Mouse (Mus musculus) forebrain, embryonic 14.5 days (tissue): ENCODE measurements at regions not wholly inside any gene's neighbourhood (a gene's known extent, or its start where the extent isn't known, plus 50 kb on each side); places are given as distances from the start of the nearest gene placed in this dataset.

Experiments used
- ATAC-seq: fragments of 200-750 bp; cut with Nextera tagmentation; 2 replicates; pipeline ENCODE4 v1.8.0; 2017; ENCODE audit warnings: mild to moderate bottlenecking, moderate library complexity
- DNase-seq: peaks from one replicate; pipeline ENCODE4 v3.0.0-alpha.2; 2015; ENCODE audit warnings: low spot score
- H3K27ac ChIP-seq: fragments of 300-500 bp; sonication (generic); 2 replicates; pipeline ENCODE4 v1.5.1; 2014; ENCODE audit warnings: low read depth, mild to moderate bottlenecking, control low read depth, low read length, moderate library complexity
- H3K27me3 ChIP-seq: fragments of 300-500 bp; sonication (generic); replicated peaks from 2 replicates; pipeline ENCODE4 v1.6.1; 2014; ENCODE audit warnings: low read length, control low read depth, mixed read lengths; ENCODE audit not compliant: control insufficient read depth, insufficient read depth
- H3K36me3 ChIP-seq: fragments of 300-500 bp; sonication (generic); 2 replicates; pipeline ENCODE4 v1.6.1; 2014; ENCODE audit warnings: low read length, control low read depth; ENCODE audit not compliant: control insufficient read depth, insufficient read depth
- H3K4me1 ChIP-seq: fragments of 300-500 bp; sonication (generic); 2 replicates; pipeline ENCODE4 v1.6.1; 2014; ENCODE audit warnings: antibody characterized with exemption, low read length, control low read depth; ENCODE audit not compliant: control insufficient read depth, insufficient read depth
- H3K4me2 ChIP-seq: fragments of 300-500 bp; sonication (generic); 2 replicates; pipeline ENCODE4 v1.6.1; 2014; ENCODE audit warnings: mild to moderate bottlenecking, control low read depth, low read length
- H3K4me3 ChIP-seq: fragments of 300-500 bp; sonication (generic); 2 replicates; pipeline ENCODE4 v1.5.1; 2014; ENCODE audit warnings: low read depth, low read length, control low read depth
- H3K9ac ChIP-seq: fragments of 300-500 bp; sonication (generic); 2 replicates; pipeline ENCODE4 v1.6.1; 2014; ENCODE audit warnings: mild to moderate bottlenecking, low read length, control low read depth, moderate library complexity
- H3K9me3 ChIP-seq: fragments of 300-500 bp; sonication (generic); replicated peaks from 2 replicates; pipeline ENCODE4 v1.6.1; 2016; ENCODE audit warnings: low read length, control low read depth, mixed read lengths; ENCODE audit not compliant: control insufficient read depth
- WGBS: fragments of 180-500 bp; shearing (Covaris S2); extraction: QIAGEN DNeasy Blood & Tissue Kit; methylation state at CpG from one replicate; pipeline ENCODE4 v1.1.7; 2014; 5-methylcytosine and 5-hydroxymethylcytosine counted together

DNA sequence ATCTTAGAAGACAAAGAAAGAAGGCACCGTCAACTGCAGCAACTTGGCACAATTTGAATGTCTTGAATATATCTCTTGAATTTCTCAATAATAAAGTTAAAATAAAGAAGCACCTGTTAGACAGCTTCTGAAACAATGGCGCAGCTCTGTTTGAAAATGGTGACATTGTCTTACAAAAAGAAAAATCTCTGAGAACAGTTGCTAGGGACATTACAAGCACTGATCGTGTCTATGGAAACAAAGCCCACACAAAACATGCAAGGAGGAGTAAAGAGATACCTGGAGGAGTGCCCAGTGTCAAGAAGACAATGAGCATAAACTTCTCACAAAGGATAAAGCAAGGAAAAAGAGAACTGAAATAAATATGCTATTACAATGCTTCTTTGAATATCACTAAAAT is 841.2 kb upstream of the Adgrl3 start:
- Histone ChIP-seq H3K36me3 (no peaks in the 10 kb centered on the region), H3K9ac (no peak overlapping the region), H3K27me3 (no peaks in the 10 kb centered on the region), H3K4me2 (no peak overlapping the region), H3K4me1 (no peaks in the 10 kb centered on the region), H3K9me3 (no peaks in the 10 kb centered on the region), H3K4me3 (no peak overlapping the region), H3K27ac (no peak overlapping the region)
- ATAC-seq (no peak), DNase-seq (no peak)
- WGBS = 73% methylated on average over 3 of the region's 3 CpGs

DNA sequence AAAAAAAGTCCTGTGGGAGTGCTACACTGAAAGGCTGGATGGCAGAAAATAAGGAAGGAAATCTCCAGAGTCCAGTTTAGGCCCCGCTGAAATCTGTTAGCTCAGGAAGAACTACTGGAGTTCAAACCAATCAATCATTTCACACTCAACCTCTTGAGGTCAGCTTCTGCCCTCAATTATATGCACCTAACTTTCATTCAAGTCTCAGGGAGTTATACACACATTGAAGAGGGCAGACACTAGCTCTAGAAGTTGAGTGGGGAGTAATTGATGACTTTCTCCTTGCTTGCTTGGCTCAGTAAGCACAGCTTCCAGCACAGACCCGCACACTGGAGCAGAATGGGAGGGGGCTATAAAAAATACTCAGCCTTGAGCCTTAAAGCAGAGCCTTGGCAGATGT is 839.7 kb upstream of the Adgrl3 start:
- Histone ChIP-seq H3K4me1 (no peaks in the 10 kb centered on the region), H3K4me3 (no peak overlapping the region), H3K9me3 (no peaks in the 10 kb centered on the region), H3K9ac (no peak overlapping the region), H3K36me3 (no peaks in the 10 kb centered on the region), H3K27me3 (no peaks in the 10 kb centered on the region), H3K4me2 (no peak overlapping the region), H3K27ac (no peak overlapping the region)
- ATAC-seq = no peak
- WGBS = 88% methylated on average over 2 of the region's 2 CpGs
- DNase-seq = no peak

DNA sequence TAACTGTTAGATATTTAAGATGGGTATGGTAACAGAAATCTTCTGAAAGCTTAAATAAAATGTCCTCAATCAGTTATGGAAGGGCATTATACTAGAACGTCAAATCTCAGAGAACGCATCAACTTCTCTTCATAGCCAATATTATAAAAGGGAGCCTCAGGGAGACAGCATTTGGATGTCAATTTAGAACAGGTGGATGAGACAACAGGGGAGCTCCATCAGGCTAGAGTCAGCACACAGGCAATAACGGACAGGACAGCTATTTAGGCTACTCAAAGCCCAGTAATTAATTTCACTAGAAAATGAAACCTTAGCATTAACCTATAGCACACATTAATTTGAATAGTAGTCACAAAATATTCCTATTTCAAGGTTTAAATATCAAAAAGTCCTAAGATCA is 827.5 kb upstream of the Adgrl3 start:
- WGBS = 91% methylated on average over 3 of the region's 3 CpGs
- no peaks in the 10 kb centered on the region for H3K9me3 ChIP-seq
- H3K36me3 ChIP-seq = no peaks in the 10 kb centered on the region
- no peak overlapping the region for H3K9ac ChIP-seq
- H3K4me2 ChIP-seq = no peak overlapping the region
- H3K27ac ChIP-seq = no peak overlapping the region
- ATAC-seq = no peak
- no peak overlapping the region for H3K4me3 ChIP-seq
- H3K27me3 ChIP-seq = no peaks in the 10 kb centered on the region
- H3K4me1 ChIP-seq = no peaks in the 10 kb centered on the region
- no peak for DNase-seq

DNA sequence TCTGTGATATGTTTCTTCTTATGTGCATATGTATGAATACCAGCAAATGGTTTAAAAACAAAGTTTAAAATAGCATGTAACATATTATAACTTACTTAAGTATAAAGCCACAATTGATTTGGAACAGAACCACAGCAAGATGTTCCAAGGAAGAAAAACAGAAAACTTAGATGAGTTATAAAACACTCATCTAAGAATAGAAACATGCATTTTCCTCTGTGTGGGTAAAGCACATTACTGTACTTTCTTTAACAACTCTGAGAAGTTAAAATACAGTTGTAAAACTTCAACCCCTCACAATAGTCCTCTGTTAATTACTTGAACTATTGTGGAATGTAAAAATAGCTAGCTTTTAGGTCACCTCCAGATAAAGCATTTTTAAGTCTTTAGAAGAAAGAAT is 820.3 kb upstream of the Adgrl3 start:
- Histone ChIP-seq H3K4me2 (no peak overlapping the region), H3K4me3 (no peak overlapping the region), H3K36me3 (no peaks in the 10 kb centered on the region), H3K9ac (no peak overlapping the region), H3K27me3 (no peaks in the 10 kb centered on the region), H3K4me1 (no peaks in the 10 kb centered on the region), H3K9me3 (no peaks in the 10 kb centered on the region), H3K27ac (no peak overlapping the region)
- ATAC-seq (no peak), DNase-seq (no peak)

DNA sequence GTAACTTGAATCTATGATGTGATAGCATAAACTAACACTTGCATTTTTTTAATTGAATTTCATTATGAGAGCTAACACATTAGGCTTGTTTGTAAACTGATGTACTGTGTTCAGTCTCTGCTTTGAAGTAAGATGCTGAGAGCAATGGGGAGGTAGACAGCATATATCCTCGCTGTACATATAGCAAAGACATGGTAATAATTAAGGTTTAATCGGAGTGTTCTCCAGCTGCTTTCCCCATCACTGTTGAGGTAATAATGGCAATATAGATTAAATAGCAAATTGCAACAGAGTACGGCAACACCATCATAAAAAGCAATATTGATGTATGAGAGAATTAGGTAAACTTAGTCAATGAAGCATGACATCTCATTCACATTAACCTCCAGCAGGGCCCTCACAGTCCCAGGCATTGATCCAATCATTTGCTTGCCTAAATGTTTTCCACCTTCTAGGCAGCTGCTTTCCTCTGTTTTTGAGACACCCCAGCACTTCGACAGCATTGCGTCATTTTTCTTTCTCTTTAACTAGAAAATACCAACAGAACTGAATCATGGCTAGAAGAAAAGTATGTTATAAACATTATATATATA is 771.3 kb upstream of the Adgrl3 start:
- DNase-seq (no peak), ATAC-seq (no peak)
- no peak overlapping the region for H3K9ac ChIP-seq
- H3K27ac ChIP-seq = no peak overlapping the region
- H3K9me3 ChIP-seq = no peaks in the 10 kb centered on the region
- H3K4me1 ChIP-seq = no peaks in the 10 kb centered on the region
- no peaks in the 10 kb centered on the region for H3K27me3 ChIP-seq
- H3K36me3 ChIP-seq = no peaks in the 10 kb centered on the region
- 72% methylated on average over 5 of the region's 5 CpGs for WGBS
- no peak overlapping the region for H3K4me3 ChIP-seq
- H3K4me2 ChIP-seq = no peak overlapping the region

DNA sequence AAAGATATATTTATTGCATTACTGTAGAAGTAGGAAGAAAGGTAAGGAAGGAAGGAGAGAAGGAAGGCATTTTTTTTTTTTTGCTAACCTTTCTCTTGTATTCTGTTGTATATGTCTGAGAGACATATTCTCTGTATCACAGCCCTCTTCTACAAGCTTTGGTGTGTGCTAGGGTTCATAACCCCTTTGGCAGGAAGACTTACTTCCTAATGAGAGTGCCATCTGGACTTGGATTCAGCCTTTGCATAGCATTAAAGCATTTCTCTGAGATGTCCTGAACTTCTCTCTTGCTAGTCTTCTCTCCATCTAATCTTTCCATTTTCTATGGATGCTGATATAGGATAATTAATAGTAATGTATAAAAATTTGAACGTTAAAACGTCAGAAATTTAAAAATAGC is 768.0 kb upstream of the Adgrl3 start:
- Histone ChIP-seq H3K36me3 (no peaks in the 10 kb centered on the region), H3K9ac (no peak overlapping the region), H3K27me3 (no peaks in the 10 kb centered on the region), H3K27ac (no peak overlapping the region), H3K4me2 (no peak overlapping the region), H3K4me1 (no peaks in the 10 kb centered on the region; the same call in 1 of the 2 replicates), H3K9me3 (no peaks in the 10 kb centered on the region), H3K4me3 (no peak overlapping the region)
- no peak for ATAC-seq
- no peak for DNase-seq
- 71% methylated on average over 2 of the region's 2 CpGs for WGBS

DNA sequence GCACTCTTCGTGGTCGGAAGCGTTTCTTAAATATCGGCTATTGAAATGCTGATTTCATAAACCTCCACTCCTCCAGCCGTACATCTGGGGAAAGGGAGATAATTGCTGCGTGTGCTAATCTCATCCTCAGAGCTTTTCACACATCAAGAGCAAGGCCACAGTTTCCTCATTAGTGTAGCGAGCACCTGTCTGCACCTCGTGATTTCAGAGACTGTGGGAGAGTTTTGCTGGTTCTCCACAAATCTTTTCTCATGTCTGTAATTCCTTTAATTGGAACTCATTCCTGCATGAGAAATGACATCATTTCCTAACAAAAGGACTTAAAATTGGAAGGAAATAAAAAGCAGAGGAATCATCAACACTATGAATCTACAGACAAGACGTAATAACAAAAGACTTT is 764.9 kb upstream of the Adgrl3 start:
- WGBS = 24% methylated on average over 9 of the region's 9 CpGs
- no peak overlapping the region for H3K9ac ChIP-seq
- H3K27me3 ChIP-seq = no peaks in the 10 kb centered on the region
- H3K4me1 ChIP-seq = no peaks in the 10 kb centered on the region; the same call in 1 of the 2 replicates
- no peak overlapping the region for H3K4me3 ChIP-seq
- no peak overlapping the region for H3K27ac ChIP-seq
- DNase-seq (peak; percentile 69), ATAC-seq (peak; percentile 87)
- no peak overlapping the region for H3K4me2 ChIP-seq
- H3K36me3 ChIP-seq = no peaks in the 10 kb centered on the region
- H3K9me3 ChIP-seq = no peaks in the 10 kb centered on the region

DNA sequence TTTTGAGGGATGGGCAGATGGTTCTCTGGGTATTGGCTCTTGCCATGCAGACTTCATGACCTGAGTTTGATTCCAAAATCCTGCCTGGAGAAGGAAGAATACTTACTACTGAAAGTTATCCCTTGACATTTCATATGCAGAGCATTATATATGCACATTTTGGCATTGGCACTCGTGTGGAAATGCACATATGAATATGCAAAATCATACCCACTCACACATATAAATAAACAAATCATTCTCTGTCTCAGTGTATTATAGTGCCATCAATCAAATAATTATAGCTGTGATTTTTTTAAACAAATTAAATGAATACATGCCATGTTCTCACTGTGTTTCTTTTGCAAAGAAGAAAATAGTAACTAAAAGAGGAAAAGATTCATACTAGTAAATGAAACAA is 745.3 kb upstream of the Adgrl3 start:
- 42% methylated on average over 1 of the region's 1 CpGs for WGBS
- ATAC-seq = no peak
- DNase-seq = no peak
- Histone ChIP-seq H3K36me3 (no peaks in the 10 kb centered on the region), H3K4me3 (no peak overlapping the region), H3K27ac (no peak overlapping the region), H3K9ac (no peak overlapping the region), H3K9me3 (no peaks in the 10 kb centered on the region), H3K27me3 (no peaks in the 10 kb centered on the region), H3K4me2 (no peak overlapping the region), H3K4me1 (no peaks in the 10 kb centered on the region)

DNA sequence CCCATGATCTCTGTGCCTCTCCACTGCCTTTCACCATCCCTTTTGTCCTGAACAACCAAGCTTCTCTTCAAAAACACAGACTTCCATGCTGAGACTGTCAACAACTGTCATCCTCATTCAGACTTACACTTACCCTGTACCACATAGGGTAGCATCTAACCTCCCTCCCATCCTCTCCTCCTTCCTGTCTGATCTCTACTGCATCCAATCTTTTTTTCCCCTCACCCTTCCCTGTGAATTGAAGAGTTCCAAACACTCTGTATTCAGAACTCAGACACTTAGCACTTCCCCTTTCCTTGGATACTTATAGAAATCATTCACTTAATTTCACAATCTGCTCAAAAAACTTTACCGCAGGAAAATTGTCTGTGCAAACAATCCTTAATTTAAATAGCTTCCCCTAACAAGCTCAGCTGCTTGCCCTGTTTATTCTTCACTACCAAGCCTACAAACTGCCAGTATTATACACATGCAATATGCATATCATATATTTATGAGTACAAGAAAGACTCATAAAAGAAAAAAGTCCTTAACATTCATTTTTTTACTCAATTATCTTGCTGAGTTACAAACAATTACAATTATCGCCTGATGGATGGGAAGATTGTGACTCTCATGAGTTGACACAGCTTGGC is 744.6 kb upstream of the Adgrl3 start:
- no peak for DNase-seq
- WGBS = 84% methylated on average over 2 of the region's 2 CpGs
- no peak overlapping the region for H3K4me3 ChIP-seq
- no peak overlapping the region for H3K9ac ChIP-seq
- no peaks in the 10 kb centered on the region for H3K27me3 ChIP-seq
- no peaks in the 10 kb centered on the region for H3K36me3 ChIP-seq
- H3K4me2 ChIP-seq = no peak overlapping the region
- H3K9me3 ChIP-seq = no peaks in the 10 kb centered on the region
- H3K4me1 ChIP-seq = no peaks in the 10 kb centered on the region
- no peak overlapping the region for H3K27ac ChIP-seq
- ATAC-seq = no peak
